Mouse (Mus musculus): ENCODE results near the gene Tle1.

- TF ChIP-seq CTCF (IDR thresholded peaks at IDR 0.05; ENCODE audit: insufficient read depth, low read length): no peak
- no peak for TF ChIP-seq POLR2A (IDR thresholded peaks at IDR 0.05; ENCODE audit: borderline replicate concordance, extremely low read depth, low read depth, low read length)
Measured at GRCm38 (mm10) chr4:72204420-72205045, 3.8 kb upstream of the Tle1 start.
